18 mouse cellular contexts compared by ENCODE assay signal in genomic region chr9:119985881-119986574, GRCm38 (mm10). TPM values are rescaled to one million over a fixed set of nuclear protein-coding genes. Genes with fewer than 3 reads are reported as not detected.
DNase-seq lines count a peak whose midpoint lies in the region; ATAC-seq lines count a peak whose summit lies in the region.
"Had no signal": no experiment of that assay in that cellular context is flagged by ENCODE, and none has a peak within 500 bp of the region (broad histone marks: within the 10 kb centered on the region; RNA-seq: fewer than 3 reads in every experiment).

No protein-coding gene starts in this region.

- ATAC-seq in embryonic facial prominence, embryonic 12.5 days (ENCODE audit: insufficient number of reproducible peaks, insufficient read depth, low FRiP score, low TSS enrichment), result no peak
- no peak for ATAC-seq in limb, embryonic 12.5 days (ENCODE audit: insufficient number of reproducible peaks, insufficient read depth, low FRiP score, low TSS enrichment, low read depth)

- H3K27ac ChIP-seq in embryonic facial prominence, embryonic 12.5 days, result peak overlapping the region; percentile 70
- H3K27ac ChIP-seq in limb, embryonic 12.5 days, result peak overlapping the region; percentile 45
- H3K27ac ChIP-seq: liver, embryonic 13.5 days; macrophage; midbrain, embryonic 12.5 days; neural tube, embryonic 13.5 days had no signal

- H3K4me3 ChIP-seq in embryonic facial prominence, embryonic 12.5 days, result no peak overlapping the region
- H3K4me3 ChIP-seq in limb, embryonic 12.5 days (replicated peaks), result no peak overlapping the region
- H3K4me3 ChIP-seq: liver, embryonic 13.5 days; midbrain, embryonic 12.5 days; neural tube, embryonic 13.5 days had no signal

- WGBS in embryonic facial prominence, embryonic 12.5 days, result 61% methylated on average over 10 of the region's 10 CpGs
- WGBS in limb, embryonic 12.5 days, result 67% methylated on average over 10 of the region's 10 CpGs

- H3K9ac ChIP-seq in embryonic facial prominence, embryonic 12.5 days, result no peak overlapping the region
- no peak overlapping the region for H3K9ac ChIP-seq in limb, embryonic 12.5 days (replicated peaks)
- H3K9ac ChIP-seq: liver, embryonic 13.5 days; lung, embryonic 14.5 days; midbrain, embryonic 12.5 days; neural tube, embryonic 13.5 days had no signal

- DNase-seq in embryo, embryonic 11 days, result peak; percentile 43
- no peak for DNase-seq in embryo, embryonic 10 days (ENCODE audit: low spot score)
- DNase-seq in 3T3-L1 (ENCODE audit: low read depth, low spot score), result peak; percentile 56
- no peak for DNase-seq in urinary bladder, postnatal 14 days (ENCODE audit: low spot score)
- no peak for DNase-seq in gastrocnemius, postnatal 4 days (ENCODE audit: low spot score in 2 of 2)
- DNase-seq in urinary bladder, postnatal 25 days (ENCODE audit: low spot score), result no peak
- DNase-seq: cerebellum, adult 8-10 months; heart, postnatal 4 days; liver, embryonic 13.5 days; lung, embryonic 14.5 days; right cerebral cortex, adult 18-20 months had no signal

- peaks cover 35% of the 10 kb centered on the region for H3K4me1 ChIP-seq in embryonic facial prominence, embryonic 12.5 days
- H3K4me1 ChIP-seq in limb, embryonic 12.5 days (replicated peaks), result peaks cover 36% of the 10 kb centered on the region

- H3K27me3 ChIP-seq in embryonic facial prominence, embryonic 12.5 days, result no peaks in the 10 kb centered on the region
- H3K27me3 ChIP-seq in limb, embryonic 12.5 days, result peaks cover 7% of the 10 kb centered on the region; the same call in 1 of the 2 replicates

- no peak overlapping the region for H3K4me2 ChIP-seq in embryonic facial prominence, embryonic 12.5 days (replicated peaks)
- H3K4me2 ChIP-seq in limb, embryonic 12.5 days, result no peak overlapping the region
- H3K4me2 ChIP-seq: liver, embryonic 13.5 days; lung, embryonic 14.5 days; midbrain, embryonic 12.5 days; neural tube, embryonic 13.5 days had no signal

- no peaks in the 10 kb centered on the region for H3K36me3 ChIP-seq in embryonic facial prominence, embryonic 12.5 days
- no peaks in the 10 kb centered on the region for H3K36me3 ChIP-seq in limb, embryonic 12.5 days
- H3K36me3 ChIP-seq: liver, embryonic 13.5 days; midbrain, embryonic 12.5 days; neural tube, embryonic 13.5 days had no signal

- no peaks in the 10 kb centered on the region for H3K9me3 ChIP-seq in embryonic facial prominence, embryonic 12.5 days
- no peaks in the 10 kb centered on the region for H3K9me3 ChIP-seq in limb, embryonic 12.5 days
- H3K9me3 ChIP-seq: liver, embryonic 13.5 days; midbrain, embryonic 12.5 days; neural tube, embryonic 13.5 days had no signal

RNA-seq across cellular contexts. Expression of gene Csrnp1, which starts 1.6 kb away (rescaled TPM):
- polyA plus RNA-seq in embryonic facial prominence, embryonic 12.5 days (2016; fragmentation: Nextera tagmentation; extraction: Ambion mirVana), result 3.4 and 4.6 TPM in 2 replicates
- 4.6 and 4.8 TPM in 2 replicates for polyA plus RNA-seq in limb, embryonic 12.5 days (2016; fragmentation: Nextera tagmentation; extraction: Ambion mirVana)
- total RNA-seq in gastrocnemius, postnatal 4 days (2021), result 1 to 10 TPM; 4.5 to 5.4 TPM

RNA-seq across cellular contexts. Expression of gene Xirp1, which starts 37.4 kb away (rescaled TPM):
- polyA plus RNA-seq in embryonic facial prominence, embryonic 12.5 days (2016; fragmentation: Nextera tagmentation; extraction: Ambion mirVana), result 0.33 and 0.37 TPM in 2 replicates
- 0.44 and 0.59 TPM in 2 replicates for polyA plus RNA-seq in limb, embryonic 12.5 days (2016; fragmentation: Nextera tagmentation; extraction: Ambion mirVana)
- total RNA-seq in gastrocnemius, postnatal 4 days (2021), result 100 to 1,000 TPM; 101 to 111 TPM
- polyA plus RNA-seq: forebrain, embryonic 11.5 days; macrophage; midbrain, embryonic 12.5 days had no signal

RNA-seq across cellular contexts. Expression of gene Ttc21a, which starts 48.6 kb away (rescaled TPM):
- 0.23 and 0.37 TPM in 2 replicates for polyA plus RNA-seq in embryonic facial prominence, embryonic 12.5 days (2016; fragmentation: Nextera tagmentation; extraction: Ambion mirVana)
- 0.31 and 0.44 TPM in 2 replicates for polyA plus RNA-seq in limb, embryonic 12.5 days (2016; fragmentation: Nextera tagmentation; extraction: Ambion mirVana)
- under 1 TPM; 0.15 to 0.34 TPM for total RNA-seq in gastrocnemius, postnatal 4 days (2021)
- total RNA-seq: gastrocnemius, adult 18-20 months had no signal

RNA-seq across cellular contexts. Expression of gene Gorasp1, which starts 48.7 kb away (rescaled TPM):
- 27.0 and 28.8 TPM in 2 replicates for polyA plus RNA-seq in embryonic facial prominence, embryonic 12.5 days (2016; fragmentation: Nextera tagmentation; extraction: Ambion mirVana)
- 29.7 and 30.8 TPM in 2 replicates for polyA plus RNA-seq in limb, embryonic 12.5 days (2016; fragmentation: Nextera tagmentation; extraction: Ambion mirVana)
- 10 to 100 TPM; 18.8 to 25.2 TPM for total RNA-seq in gastrocnemius, postnatal 4 days (2021)

Comparison
In these comparisons a context has a peak if more than half of its experiments do, and no peak if none do; other contexts are left out.
1. DNase-seq: peak in embryo, embryonic 11 days (single experiment) and 3T3-L1 (single experiment); none in embryo, embryonic 10 days (single experiment), urinary bladder, postnatal 14 days (single experiment), gastrocnemius, postnatal 4 days (0 of 2) and urinary bladder, postnatal 25 days (single experiment).